Mouse (Mus musculus) gastrocnemius, adult 18-20 months (tissue): Measurements from ENCODE around the gene Sox5. TPM values are rescaled to one million over a fixed set of nuclear protein-coding genes. Genes with fewer than 3 reads are reported as not detected.

Experiments used
- DNase-seq: peaks from one replicate; pipeline ENCODE4 v3.0.0; 2021; ENCODE audit warnings: low spot score
- total RNA-seq, 2 experiments: library from RNA; stranded (reverse); gene quantifications; 2 replicates each; pipeline ENCODE4 v1.2.3; 2021

Sox5 gene
- total RNA-seq, 2 experiments from 2014 or later, result 1.1 to 1.3 TPM

DNA sequence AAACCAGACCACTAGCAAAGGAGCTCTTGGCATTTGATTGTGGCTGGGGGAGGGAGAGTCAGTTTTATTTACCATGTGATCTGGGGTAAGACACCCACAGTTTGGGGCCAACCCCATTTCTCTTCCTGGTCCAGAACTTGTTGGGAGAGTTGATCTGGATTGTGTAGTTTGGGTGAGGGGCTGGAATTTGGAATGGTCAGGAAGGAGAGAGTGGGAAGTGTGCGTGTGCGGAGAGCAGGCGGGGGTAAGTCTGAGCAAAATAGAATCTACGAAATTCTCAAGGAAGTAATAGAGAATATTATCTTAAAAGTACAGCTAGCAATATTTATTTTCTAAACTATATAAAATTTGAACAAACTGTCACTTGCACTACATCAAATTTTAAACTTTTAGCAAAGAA is 445.0 kb downstream of the Sox5 start:
- no peak for DNase-seq

DNA sequence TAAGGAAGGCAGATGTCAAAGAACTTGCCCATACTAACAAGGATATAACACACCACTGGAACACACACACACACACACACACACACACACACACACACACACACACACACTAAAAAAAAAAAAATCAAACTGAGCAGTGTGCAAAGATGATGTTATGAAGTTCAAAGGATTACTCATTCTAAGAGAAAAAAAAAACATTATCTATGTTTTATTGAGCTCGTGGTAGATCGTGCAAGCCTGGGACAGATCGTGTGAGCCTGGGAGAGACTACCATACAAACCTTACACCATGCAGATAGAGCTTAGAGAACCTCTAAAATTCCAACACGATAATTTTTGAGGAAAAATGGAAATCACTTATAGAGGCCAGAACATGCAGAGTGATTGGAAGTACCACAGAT is 448.6 kb downstream of the Sox5 start:
- DNase-seq, result no peak

DNA sequence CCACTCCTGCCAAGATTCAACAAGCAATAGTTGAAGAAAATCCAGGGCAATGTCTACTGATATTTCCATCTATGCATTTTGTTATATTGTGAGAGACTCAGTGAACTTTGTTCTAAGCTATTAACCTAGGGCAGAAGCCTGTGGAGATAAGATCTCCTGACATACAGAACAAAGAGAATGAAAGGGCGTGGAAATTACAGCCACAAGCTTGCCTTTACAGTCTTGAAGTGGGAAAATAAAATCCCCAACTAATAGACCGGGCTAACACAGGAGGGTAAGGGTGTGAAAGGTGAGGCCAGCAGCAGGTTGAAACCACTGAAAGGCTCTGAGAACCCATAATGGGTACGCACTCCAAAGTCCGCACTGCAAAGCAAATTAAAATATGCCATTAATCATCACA is 449.8 kb downstream of the Sox5 start:
- no peak for DNase-seq

DNA sequence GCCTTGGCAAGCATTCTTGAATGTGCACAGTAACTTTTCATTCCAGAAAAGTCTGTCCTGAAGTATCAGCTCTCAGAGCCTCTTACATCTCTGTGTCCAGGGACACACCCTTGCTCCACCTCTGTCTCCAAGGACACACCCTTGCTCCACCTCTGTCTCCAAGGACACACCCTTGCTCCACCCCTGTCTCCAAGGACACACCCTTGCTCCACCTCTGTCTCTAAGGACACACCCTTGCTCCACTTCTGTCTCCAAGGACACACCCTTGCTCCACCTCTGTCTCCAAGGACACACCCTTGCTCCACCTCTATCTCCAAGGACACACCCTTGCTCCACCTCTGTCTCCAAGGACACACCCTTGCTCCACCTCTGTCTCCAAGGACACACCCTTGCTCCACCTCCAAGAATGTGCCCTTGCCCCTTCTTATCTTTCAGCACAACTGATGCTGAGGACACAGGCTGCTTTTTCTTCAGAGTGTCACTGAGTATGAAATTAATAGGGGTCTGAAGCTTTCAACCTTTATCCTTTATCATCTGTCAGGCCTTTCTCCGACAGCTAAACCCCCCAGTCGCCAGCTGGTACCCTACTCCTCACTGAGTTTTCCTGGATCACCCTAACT is 452.4 kb downstream of the Sox5 start:
- no peak for DNase-seq

DNA sequence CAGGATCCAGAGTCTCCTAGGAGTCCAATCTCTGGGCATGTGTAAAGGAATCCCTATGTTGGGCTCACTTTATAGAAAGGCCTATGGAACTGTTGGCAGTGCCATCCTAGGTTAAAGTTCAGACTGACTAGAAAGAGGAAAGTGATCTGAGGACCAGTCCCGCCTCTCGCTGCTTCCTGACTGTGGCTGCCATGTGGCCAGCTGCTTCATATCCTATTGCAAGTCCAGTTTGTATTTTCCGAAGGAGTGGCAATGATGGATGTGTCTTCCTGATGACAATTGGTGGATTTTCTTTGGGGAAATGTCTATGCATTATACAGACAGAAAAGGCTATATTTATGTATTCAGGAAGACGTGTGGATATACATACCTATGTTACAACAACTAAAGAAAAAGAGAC is 453.0 kb downstream of the Sox5 start:
- DNase-seq, result no peak

DNA sequence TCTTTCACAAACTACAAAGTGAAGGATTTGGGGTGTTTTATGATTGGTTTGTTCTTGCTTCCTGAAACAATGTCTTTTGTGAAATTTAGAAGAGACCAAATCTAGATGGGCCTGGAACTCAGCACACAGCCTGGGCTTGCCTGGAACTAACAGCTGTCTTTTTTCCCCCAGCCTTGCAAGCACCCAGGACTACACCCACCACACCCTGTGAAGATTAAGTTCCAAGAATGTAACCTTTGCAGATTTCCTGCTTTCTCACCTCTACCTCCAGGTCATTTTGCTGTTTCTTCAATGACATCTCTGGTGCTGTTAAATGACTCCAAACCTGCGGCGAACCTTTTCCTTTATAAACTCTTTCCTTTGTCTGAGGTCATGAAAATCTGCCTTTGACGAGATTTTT is 455.0 kb downstream of the Sox5 start:
- no peak for DNase-seq

DNA sequence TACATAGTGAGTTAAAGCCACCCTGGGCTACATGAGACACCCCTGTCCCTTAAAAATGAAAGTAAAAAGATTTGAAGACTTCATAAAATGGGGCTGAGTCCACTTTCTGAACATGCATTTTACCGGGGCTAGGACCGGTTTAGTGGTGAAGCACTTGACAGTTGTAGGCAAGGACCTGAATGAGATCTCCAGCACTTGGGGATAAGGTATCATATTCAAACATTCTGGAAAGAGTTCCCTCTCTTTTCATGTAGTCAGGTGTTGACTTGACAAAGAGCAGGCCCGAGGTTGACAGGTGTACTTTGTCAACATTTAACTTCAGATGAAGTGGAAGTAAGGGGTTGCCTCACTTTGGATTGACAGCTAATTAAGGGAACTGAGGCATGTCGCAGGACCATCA is 458.4 kb downstream of the Sox5 start:
- DNase-seq, result no peak

DNA sequence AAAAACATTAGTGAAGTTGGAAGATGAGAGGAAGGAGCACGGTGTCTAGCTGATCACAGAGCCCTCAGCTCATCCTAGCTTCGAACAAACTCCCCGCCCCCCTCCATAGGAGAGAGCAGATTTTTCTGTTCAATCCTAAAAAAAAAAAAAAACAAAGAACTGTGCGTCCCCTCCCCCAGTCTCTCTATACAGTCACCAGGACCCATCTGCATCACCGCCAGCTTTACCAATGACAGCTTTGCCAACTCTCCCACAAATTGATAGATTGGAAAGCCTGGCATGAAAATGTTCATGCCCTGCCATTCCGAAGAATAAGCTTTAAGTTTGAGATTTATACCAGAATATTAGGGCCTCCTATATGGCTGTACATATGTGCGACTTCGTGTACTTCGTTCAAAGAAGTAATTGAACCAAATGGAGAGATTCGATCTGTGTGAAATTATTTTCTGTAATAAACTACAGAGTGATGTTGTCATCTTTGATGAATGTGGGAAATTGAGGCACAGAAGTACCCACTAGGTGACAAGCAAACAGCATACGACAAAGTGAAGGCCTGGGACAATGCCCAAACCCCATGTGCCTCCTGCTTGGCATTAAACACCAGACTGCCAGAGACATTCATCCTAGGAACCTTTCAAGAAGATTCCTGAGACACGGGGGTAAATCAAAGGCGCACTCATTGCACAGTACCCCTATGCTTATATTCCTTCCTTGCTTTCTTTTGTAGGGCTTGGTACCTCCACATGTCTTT is 459.3 kb downstream of the Sox5 start:
- DNase-seq, result no peak

DNA sequence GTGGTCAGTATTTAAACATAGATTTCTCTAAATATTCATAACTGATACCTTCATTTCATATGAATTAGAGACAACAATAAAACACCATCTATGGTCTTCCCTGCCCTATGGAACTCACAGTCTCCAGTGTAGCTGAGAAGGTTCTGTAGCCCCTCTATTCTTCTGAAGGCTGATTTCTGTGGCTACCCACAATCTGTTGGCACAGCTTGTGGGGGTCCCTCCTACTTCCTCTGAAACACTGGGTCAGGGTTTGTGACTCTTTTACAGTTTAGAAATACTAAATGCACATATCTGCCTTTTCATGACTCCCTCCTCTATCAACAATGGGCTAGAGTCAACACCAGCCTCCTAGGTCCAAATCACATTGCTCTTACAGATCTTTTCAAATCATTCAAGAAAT is 461.4 kb downstream of the Sox5 start:
- DNase-seq, result no peak

DNA sequence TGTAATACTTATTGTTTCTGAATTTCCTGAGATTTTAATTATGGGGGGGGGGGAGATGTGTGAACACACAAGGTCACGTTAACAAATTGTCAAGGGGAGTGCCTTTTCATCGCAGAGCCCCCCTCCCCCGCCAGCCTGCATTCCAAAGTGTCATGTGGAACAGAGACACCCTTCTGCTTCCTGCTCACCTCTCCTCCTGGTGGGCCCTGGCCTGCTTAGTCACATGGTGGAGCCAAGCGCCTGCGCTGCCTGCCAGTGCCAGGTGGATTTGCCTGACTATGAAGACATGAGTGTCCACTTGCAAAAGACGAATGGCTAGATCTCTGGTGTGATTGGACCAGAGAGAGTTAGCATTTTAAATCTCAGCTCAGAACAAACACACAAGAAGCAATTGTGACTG is 462.1 kb downstream of the Sox5 start:
- DNase-seq, result no peak

DNA sequence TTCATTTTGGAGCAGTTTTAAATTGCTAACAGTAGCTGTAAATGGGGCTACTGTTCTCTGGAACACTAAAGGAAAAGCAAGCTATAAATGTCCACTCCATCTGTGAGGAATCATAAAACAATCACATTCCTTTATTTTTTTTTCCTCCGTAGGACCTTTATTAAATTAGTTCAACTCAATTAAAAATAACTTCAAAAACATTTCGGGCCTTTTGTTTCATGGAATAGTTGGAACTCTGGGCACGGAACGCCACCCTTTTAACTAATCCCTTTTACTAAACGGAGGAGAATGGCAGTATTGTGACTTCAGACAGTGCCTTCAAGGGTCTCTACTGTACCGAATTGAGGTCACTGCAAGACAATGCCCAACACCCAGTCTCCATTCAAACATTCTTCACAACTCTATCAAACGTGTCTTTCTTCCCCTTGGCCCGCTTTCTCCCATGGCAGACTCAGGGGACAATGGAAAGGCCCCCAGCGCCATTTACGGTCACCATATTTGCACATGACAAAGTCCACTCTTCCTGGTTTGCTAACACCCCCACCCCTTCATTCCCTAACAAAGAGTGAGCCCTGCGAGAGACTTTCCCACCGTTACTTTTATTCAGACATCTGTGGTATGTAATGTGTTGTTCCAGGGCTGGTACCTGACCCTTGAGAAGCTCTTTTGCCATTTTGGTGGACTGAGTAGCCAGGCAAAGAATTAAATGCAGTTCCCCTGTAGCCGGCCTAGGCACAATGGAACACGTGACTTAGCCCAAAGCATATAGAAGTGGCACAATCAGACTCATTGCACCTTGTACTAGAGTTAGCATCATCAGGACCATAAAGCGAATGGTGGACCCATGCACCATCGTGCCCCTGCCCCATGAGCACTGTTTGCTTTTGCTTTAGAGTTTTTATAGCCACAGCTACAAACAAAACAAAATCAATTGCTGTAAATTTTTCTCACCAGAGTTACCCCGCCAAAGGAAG is 468.7 kb downstream of the Sox5 start:
- DNase-seq, result no peak

DNA sequence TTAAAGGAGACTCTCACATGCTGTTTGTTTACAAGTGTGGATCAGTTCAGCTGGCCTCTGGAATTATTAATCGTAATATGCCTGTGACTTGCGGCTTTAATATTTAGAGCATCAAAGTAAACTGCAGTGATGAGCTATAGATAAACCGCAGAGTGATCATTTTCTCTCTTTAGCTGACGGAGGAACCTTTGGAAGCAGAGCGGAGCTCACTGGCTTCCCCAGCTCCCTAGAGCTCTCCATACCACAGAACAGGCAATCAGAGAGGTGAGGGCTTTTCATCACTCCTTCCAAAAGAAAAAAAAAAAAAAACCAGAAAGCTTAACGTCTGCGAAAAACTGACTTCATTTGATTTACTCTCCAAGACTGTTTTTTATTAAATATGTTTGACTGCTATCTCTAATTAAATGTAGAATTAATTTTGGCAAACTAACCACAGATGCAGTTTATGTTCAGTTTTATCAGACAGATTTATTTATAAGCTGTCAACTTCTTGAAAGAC is 469.4 kb downstream of the Sox5 start:
- DNase-seq, result no peak

DNA sequence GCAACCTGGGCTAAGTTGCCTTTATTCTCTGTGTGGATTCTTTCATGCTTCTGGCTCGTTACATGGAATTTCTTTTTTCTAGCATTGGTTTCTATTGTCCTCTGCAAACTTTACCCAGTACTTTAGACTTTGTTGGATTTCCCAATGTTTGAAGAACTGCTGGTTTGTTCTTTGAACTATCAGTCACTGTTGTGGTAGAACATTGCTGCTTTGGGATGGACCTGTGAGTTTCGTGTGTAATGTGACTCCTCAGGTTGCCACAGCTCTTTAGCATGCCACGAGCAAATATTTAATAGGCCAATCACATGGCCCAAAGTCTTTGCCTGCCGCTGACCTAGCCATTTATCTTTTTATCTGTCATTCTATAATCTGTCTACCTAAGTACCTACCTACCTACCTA is 470.0 kb downstream of the Sox5 start:
- DNase-seq, result no peak

DNA sequence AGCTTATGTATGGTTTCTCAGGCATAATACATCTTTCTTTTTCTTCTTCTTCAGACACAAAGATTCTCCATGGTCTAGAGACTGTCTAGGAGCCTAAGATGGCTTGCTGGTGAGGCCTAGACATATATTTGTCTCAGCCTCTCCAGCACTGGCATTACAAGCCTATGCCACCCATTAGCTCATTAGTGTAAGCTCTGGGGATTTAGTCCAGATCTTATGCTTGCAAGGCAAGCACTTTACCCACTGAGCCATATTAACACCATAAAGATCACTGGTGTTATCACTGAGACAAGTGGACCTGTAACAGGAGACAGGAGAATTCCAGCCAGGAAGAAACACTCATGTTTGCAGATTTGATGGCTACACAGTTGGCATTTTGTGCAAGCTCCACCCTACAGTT is 472.6 kb downstream of the Sox5 start:
- no peak for DNase-seq

DNA sequence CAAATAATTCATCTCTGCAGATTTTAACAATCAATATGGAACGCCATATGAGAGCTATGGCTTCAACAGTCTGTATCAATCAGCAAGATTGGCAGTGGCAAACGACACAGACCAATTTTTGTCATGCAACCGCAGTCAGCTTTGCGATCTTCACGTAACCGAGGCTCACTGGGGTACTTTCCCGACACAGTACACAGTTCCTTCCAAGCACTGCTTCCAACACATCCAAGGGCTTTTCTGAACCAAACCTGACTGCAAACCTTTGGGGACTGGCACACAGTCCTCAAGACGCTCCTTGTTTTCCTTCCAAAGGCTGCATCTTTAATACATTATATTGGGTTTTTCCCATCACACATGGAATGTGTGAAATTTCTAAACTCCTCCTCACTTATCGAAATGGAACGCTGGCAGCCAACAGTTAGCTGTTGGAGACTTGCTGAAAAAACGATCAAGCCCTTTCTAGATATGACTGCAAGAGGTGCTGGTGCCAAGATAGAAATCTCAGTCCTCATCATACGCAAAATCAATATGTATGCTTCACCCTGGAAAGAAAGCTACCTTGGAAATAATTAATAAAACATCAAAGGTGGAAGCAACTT is 474.1 kb downstream of the Sox5 start:
- DNase-seq, result no peak

DNA sequence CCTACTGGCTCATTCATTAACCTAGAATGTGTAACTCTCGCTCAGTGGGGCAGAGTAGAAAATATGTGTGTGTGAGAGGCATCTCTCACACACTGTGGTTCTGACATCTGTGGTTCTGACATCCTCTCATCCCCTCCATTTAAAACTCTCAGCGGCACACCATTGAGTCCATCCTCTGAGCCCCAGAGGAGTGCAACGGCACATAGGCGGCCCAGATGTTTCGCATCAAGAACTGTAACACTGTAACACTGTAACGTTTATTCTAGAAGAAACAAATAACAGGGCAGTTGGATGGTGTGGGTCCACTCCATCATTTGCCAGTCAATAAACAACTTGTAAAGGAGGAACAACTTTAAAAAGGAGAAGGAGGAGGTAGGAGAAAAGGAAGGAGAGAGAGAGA is 479.0 kb downstream of the Sox5 start:
- DNase-seq, result no peak

DNA sequence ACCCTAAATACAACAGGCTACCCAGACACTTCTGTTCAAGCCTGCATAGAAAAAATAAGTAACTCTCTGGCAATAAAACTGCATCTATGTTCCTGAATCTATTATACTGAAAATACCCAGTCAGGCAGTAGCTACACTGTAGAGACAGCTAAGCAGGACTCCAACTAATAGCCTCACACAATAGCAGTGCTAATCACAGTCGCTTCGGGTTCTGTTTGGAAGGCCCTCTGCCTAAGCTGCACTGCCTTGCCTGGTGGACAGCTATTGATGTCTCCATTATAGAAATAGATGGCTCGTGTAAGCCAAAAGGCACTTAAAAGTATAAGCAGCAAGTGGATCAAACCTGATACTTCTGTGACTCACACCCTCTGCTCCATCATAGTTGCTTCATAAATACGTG is 480.7 kb downstream of the Sox5 start:
- no peak for DNase-seq

DNA sequence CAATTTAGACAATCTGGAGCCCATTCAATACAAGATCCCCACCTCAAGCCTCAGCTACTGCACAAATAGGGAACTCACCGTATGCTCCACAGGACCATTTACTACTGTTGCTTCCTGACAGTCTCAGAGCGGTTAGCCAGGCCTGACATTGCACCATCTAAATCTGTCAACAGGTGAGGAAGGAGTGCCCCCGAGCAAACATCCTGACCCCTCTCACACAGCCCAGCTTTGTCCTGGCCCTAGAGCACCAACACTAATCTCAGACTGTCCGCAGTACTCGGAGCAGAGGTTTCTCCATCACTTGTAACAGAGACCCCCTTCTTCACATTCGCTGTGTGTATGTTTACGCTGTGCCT is 482.3 kb downstream of the Sox5 start:
- DNase-seq, result no peak

DNA sequence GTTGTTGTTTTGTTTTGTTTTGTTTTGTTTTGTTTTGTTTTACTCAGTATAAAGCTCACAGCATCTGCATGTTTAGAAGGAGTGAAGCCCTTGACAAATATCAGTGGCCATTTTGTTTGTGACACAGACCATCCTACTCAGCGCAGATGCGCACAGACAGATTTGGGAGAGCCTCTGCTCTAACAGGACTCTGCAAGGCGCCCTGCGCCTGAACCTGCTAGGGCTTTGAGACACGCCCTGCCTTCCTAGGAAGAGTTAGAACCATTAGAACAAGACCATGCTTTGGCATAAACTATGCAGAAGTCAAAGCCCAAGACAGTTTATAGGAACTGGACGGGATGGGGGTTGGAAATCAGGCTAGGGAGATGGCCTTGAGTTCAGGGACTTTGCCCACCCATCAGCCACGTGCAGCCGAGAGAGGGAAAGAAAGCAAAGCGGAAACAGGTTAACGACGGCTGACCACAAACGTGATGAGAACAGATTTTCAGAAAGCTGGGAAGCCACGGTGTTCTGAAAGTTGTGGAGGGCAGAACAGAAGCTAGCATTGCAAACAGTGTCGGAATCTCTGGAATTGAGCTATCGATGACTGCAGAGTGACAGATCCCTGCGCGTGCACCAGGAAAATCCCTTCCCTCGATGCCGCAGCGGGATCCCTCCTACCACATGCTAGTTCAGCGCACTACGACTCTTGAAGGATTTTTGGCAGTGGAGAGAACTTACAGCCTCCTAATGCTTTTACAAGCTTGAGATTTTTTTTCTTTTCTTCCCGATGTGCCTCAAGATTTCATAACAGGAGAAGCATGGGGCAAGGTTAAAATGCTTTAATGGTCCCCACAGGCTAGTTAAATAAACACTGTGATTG is 482.9 kb downstream of the Sox5 start:
- DNase-seq, result no peak

DNA sequence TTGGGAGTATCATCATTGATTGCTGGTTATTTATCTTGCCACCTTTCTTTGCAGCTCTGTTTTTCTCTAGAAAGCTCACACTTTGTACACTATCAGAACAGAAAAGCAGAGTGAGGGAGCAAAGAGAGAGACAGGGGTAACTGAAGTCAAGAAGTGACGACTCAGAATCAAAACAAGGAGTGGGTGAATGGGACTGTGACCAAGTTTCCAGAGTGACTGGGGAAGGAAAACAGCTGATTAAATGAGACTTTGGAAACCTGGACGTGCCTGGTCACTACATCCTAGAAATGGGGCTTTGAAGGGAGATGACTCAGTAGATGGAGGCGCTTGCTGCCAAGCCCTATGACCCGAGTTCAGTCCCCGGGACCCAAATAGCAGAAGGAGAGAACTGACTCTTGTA is 483.9 kb downstream of the Sox5 start:
- no peak for DNase-seq

DNA sequence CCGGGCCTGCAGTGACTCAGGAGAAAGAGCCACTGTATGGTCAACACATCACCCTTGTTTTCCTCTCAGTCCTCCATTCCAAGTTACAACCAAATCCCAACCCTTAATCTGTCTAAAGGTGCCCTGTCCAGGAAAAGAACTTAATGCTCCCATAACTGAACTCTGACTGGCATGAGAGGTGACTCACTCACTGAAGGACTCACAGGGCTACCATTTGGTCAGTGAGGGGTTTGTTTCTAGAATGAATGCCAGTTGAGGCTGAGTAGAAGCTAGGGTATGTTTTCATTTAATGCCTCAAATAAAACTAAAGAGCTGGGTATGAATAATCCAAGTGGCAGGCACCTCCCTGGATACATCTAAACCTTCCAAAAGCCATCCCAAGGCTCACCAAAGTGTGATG is 484.6 kb downstream of the Sox5 start:
- DNase-seq, result no peak
